Mouse (Mus musculus) forebrain, postnatal 0 days (tissue): ENCODE data around the gene Arl6. TPM values are rescaled to one million over a fixed set of nuclear protein-coding genes. Genes with fewer than 3 reads are reported as not detected.

Experiments used
- ATAC-seq: fragments of 200-750 bp; cut with Nextera tagmentation; 2 replicates; pipeline ENCODE4 v1.8.0; 2017; ENCODE audit warnings: mild to moderate bottlenecking, moderate library complexity
- DNase-seq: peaks from one replicate; pipeline ENCODE4 v3.0.0-alpha.2; 2015
- H3K27ac ChIP-seq: fragments of 300-500 bp; sonication (generic); 2 replicates; pipeline ENCODE4 v1.5.1; 2014; ENCODE audit warnings: low read depth, mild to moderate bottlenecking, antibody characterized with exemption, low read length, moderate library complexity, mixed read lengths
- H3K27me3 ChIP-seq: fragments of 300-500 bp; sonication (generic); 2 replicates; pipeline ENCODE4 v1.6.1; 2014; ENCODE audit warnings: mild to moderate bottlenecking, low read length, mixed read lengths; ENCODE audit not compliant: insufficient read depth
- H3K36me3 ChIP-seq: fragments of 300-500 bp; sonication (generic); 2 replicates; pipeline ENCODE4 v1.6.1; 2014; ENCODE audit warnings: mild to moderate bottlenecking, moderate library complexity; ENCODE audit not compliant: insufficient read depth
- H3K4me1 ChIP-seq: fragments of 300-500 bp; sonication (generic); 2 replicates; pipeline ENCODE4 v1.6.1; 2014; ENCODE audit warnings: antibody characterized with exemption; ENCODE audit not compliant: insufficient read depth
- H3K4me2 ChIP-seq: fragments of 300-500 bp; sonication (generic); 2 replicates; pipeline ENCODE4 v1.6.1; 2014; ENCODE audit warnings: low read depth, mild to moderate bottlenecking, moderate library complexity
- H3K4me3 ChIP-seq: fragments of 300-500 bp; sonication (generic); 2 replicates; pipeline ENCODE4 v1.5.1; 2014; ENCODE audit warnings: low read depth, low read length, mixed read lengths
- H3K9ac ChIP-seq: fragments of 300-500 bp; sonication (generic); 2 replicates; pipeline ENCODE4 v1.6.1; 2014; ENCODE audit warnings: mild to moderate bottlenecking
- H3K9me3 ChIP-seq: fragments of 300-500 bp; sonication (generic); 2 replicates; pipeline ENCODE4 v1.6.1; 2016; ENCODE audit warnings: low read length
- CTCF ChIP-seq: sonication (generic); IDR thresholded peaks from 2 replicates; pipeline ENCODE4 v1.5.1; 2016; ENCODE audit warnings: antibody characterized with exemption, control low read depth, low read depth
- WGBS: fragments of 180-500 bp; shearing (Covaris S2); extraction: QIAGEN DNeasy Blood & Tissue Kit; methylation state at CpG from one replicate; pipeline ENCODE4 v1.1.7; 2014; 5-methylcytosine and 5-hydroxymethylcytosine counted together
- polyA plus RNA-seq: library from polyadenylated mRNA; unstranded; fragments of >200 nt; fragmentation: Nextera tagmentation; extraction: Ambion mirVana; gene quantifications from 2 replicates; pipeline ENCODE4 v1.2.1, GENCODE M21; 2015
- total RNA-seq: library from RNA; depleted of rRNA; stranded (reverse); fragments of >200 nt; gene quantifications from 2 replicates; pipeline ENCODE4 v1.2.3, GENCODE M21; 2014

Gene Arl6
- total and polyA plus RNA-seq, 2 experiments from 2014 or later, result 37.3 to 64.6 TPM

DNA sequence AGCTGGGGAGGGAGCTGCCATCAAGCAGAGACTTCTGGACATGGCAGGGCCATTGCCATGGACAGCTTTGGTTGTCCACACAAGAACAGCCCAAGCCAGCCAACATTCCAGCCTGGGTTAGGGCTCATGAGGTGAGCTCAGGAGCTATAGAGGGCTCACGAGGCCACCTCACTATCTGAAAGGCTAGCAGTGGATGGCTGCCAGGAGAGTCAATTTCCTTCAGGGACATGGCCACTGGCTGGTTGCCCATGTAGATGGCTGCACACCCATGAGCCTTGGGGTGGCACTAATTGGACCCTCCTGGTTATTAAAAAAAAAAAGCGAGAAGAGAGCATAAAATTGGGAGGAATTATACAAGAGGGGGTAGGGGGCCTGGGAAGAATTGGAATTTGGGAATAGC lies 4.6 kb downstream of the Arl6 start:
- Histone ChIP-seq H3K4me3 (no peak overlapping the region), H3K4me2 (no peak overlapping the region), H3K36me3 (peaks cover 6% of the 10 kb centered on the region), H3K27me3 (no peaks in the 10 kb centered on the region), H3K9ac (no peak overlapping the region), H3K4me1 (0 out of 2 replicates have a peak, but pooled peaks cover 2% of the 10 kb centered on the region), H3K9me3 (no peaks in the 10 kb centered on the region), H3K27ac (no peak overlapping the region)
- no peak for ATAC-seq
- no peak for DNase-seq
- 71% methylated on average over 2 of the region's 2 CpGs for WGBS
- no peak for TF ChIP-seq CTCF

DNA sequence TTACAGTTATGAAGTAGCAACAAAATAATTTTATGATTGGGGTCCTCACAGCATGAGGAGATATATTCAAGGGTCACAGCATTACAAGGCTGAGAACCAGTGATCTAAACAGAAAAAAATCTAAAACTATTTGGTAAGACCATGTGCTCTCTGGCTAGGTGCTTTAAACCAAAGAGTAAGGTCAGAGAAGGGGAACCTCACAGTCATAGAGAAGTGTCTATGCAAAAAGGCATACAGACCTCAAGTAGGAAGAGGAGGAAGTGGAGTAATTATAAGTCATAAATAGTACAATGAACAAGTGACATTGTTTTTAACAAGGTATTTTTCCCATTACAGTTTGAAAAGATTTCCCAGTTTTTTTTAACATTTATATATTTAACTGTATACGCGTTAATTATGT lies 17.6 kb downstream of the Arl6 start:
- no peaks in the 10 kb centered on the region for H3K4me1 ChIP-seq
- no peak for TF ChIP-seq CTCF
- H3K27ac ChIP-seq, result no peak overlapping the region
- H3K4me2 ChIP-seq, result no peak overlapping the region
- H3K36me3 ChIP-seq, result no peaks in the 10 kb centered on the region
- H3K9me3 ChIP-seq, result no peaks in the 10 kb centered on the region
- no peak overlapping the region for H3K4me3 ChIP-seq
- no peaks in the 10 kb centered on the region for H3K27me3 ChIP-seq
- 95% methylated on average over 2 of the region's 2 CpGs for WGBS
- ATAC-seq, result no peak
- no peak overlapping the region for H3K9ac ChIP-seq
- no peak for DNase-seq

GRCm38 (mm10) chr16:59617167-59617566 lies 22.0 kb downstream of the Arl6 start:
- TF ChIP-seq CTCF, result peak; percentile 88
- 43% methylated on average over 3 of the region's 3 CpGs for WGBS

DNA sequence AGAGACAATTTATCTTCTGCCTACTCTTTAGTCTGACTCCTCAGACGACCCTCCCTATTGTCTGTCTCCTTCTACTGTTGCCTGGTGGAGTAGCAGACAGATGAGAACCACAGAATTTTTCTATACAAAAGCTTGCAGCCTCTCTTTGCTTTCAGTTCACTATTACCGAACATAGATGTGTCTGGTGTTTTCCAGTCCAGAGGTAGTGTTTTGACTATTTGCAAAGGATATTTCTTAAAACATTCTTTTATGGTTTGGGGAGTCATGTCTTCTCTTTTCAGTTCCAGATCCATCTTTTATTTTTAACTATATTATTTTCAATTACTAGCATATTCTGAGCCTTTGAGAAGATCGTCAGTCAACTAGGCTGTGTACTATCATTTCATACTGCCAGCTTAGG lies 23.5 kb downstream of the Arl6 start:
- H3K4me2 ChIP-seq, result no peak overlapping the region
- no peak overlapping the region for H3K4me3 ChIP-seq
- ATAC-seq (no peak), DNase-seq (no peak)
- H3K36me3 ChIP-seq, result peaks cover 10% of the 10 kb centered on the region
- no peaks in the 10 kb centered on the region for H3K4me1 ChIP-seq
- no peak overlapping the region for H3K27ac ChIP-seq
- H3K9ac ChIP-seq, result no peak overlapping the region
- no peaks in the 10 kb centered on the region for H3K9me3 ChIP-seq
- TF ChIP-seq CTCF, result no peak
- 81% methylated on average over 3 of the region's 3 CpGs for WGBS
- no peaks in the 10 kb centered on the region for H3K27me3 ChIP-seq

More at GRCm38 (mm10) chr16:59617167-59617566, 22.0 kb downstream of the Arl6 start:
- Histone ChIP-seq H3K27me3 (no peaks in the 10 kb centered on the region), H3K4me2 (no peak overlapping the region), H3K36me3 (peaks cover 6% of the 10 kb centered on the region; the same call in 1 of the 2 replicates), H3K27ac (no peak overlapping the region), H3K9ac (no peak overlapping the region), H3K9me3 (no peaks in the 10 kb centered on the region), H3K4me3 (no peak overlapping the region), H3K4me1 (no peaks in the 10 kb centered on the region)
- DNase-seq (peak; percentile 74), ATAC-seq (peak; percentile 83)

DNA sequence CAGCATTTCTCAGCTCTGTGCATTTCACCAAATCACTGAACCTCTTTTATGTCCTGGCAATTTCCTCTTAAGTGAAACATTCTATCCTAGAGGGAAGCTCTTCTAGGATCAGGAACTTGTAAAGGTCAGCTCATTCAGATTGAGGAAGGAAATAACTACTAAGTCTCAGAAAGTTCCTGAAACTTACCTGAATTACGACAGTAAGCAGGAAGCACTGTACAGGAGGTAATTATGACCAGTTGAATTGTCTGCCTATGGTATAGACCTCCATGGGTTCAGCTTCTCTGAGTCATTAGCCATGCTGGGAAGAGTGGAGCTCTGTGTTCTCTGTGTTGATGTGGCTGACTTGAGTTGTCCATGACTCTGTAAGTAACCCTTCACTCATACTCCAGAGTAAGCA lies 28.4 kb downstream of the Arl6 start:
- TF ChIP-seq CTCF, result no peak
- no peak overlapping the region for H3K9ac ChIP-seq
- DNase-seq (no peak), ATAC-seq (no peak)
- H3K36me3 ChIP-seq, result peaks cover 10% of the 10 kb centered on the region
- WGBS, result 85% methylated on average over 1 of the region's 1 CpGs
- H3K27ac ChIP-seq, result no peak overlapping the region
- no peak overlapping the region for H3K4me2 ChIP-seq
- no peaks in the 10 kb centered on the region for H3K4me1 ChIP-seq
- no peak overlapping the region for H3K4me3 ChIP-seq
- H3K9me3 ChIP-seq, result no peaks in the 10 kb centered on the region
- no peaks in the 10 kb centered on the region for H3K27me3 ChIP-seq

DNA sequence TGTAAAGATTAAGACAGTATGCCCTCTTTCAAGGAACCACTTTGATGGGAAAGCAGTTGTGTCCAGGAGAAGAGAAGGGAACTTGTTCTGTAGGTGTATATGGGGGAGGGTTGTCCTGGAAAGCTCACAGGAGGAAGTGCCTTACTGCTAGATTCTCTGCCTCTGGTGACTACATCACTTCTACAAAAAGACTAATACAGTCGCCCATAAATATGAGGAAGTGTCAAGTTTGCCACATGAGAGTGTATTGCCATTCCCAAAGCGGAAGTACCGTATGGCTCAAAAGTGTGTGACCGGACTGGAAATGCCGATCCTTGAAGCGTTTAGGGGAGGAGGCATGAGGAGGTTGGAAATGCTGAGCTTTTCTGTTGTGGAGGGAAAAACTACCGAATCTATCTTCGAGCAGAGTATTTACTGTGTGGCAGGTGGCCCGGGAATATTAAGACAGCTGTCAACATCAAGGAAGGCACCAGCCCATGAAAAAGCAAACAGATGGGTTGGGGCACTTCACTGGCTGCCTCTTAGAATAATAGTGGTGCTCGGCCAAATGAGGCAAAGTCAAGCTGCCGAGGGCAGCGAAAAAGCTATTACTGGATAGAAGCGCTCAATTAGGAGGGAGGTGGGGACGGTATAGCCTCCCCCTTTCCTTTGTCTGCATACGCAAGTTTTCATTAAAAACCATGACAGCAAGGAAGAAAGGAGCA lies 35.0 kb downstream of the Arl6 start:
- no peak for TF ChIP-seq CTCF
- WGBS, result 22% methylated on average over 15 of the region's 15 CpGs

More for the DNA sequence above, 35.0 kb downstream of the Arl6 start:
- no peaks in the 10 kb centered on the region for H3K27me3 ChIP-seq
- peak; percentile 73 for ATAC-seq
- no peak overlapping the region; the same call in 1 of the 2 replicates for H3K9ac ChIP-seq
- H3K27ac ChIP-seq, result 0 out of 2 replicates have a peak overlapping the region, but pooled peaks have one; percentile 9
- peak overlapping the region; percentile 52 for H3K4me2 ChIP-seq
- H3K36me3 ChIP-seq, result no peaks in the 10 kb centered on the region
- H3K9me3 ChIP-seq, result no peaks in the 10 kb centered on the region
- peak overlapping the region; percentile 26 for H3K4me3 ChIP-seq
- peak; percentile 64 for DNase-seq
- no peaks in the 10 kb centered on the region for H3K4me1 ChIP-seq
